Mouse (Mus musculus): Measurements from ENCODE around the gene Astl.

GRCm38 (mm10) chr2:127394606-127395161 lies 56.2 kb downstream of the Astl start:
- no peak for TF ChIP-seq NRF1 (IDR thresholded peaks at IDR 0.05; ENCODE audit: insufficient read depth, low read depth, low read length, poor library complexity, severe bottlenecking)
- TF ChIP-seq MAZ (IDR thresholded peaks at IDR 0.05; ENCODE audit: low read depth, low read length): no peak
- no peak for TF ChIP-seq ZKSCAN1 (IDR thresholded peaks at IDR 0.05; ENCODE audit: low read depth, low read length)
- TF ChIP-seq USF1 (IDR thresholded peaks at IDR 0.05; ENCODE audit: low read depth, low read length): no peak
- no peak for TF ChIP-seq SMC3 (IDR thresholded peaks at IDR 0.05; ENCODE audit: low read depth, low read length)
- TF ChIP-seq EP300 (IDR thresholded peaks at IDR 0.05; ENCODE audit: low read depth in 1 of 2, low read length in 2 of 2): no peak
- TF ChIP-seq CTCF (IDR thresholded peaks at IDR 0.05 in 2 of 3, conservative IDR thresholded peaks at IDR 0.05 in 1 of 3; ENCODE audit: control insufficient read depth in 1 of 3, insufficient read depth in 1 of 3, low read depth in 2 of 3, low read length in 3 of 3, poor library complexity in 1 of 3, severe bottlenecking in 1 of 3): no peak
- no peak for TF ChIP-seq POLR2A (IDR thresholded peaks at IDR 0.05; ENCODE audit: control insufficient read depth in 1 of 2, insufficient read depth in 1 of 2, low read depth in 1 of 2, low read length in 2 of 2, poor library complexity in 1 of 2)
- no peak for TF ChIP-seq TCF12 (IDR thresholded peaks at IDR 0.05; ENCODE audit: low read depth, low read length)
- TF ChIP-seq MAX (IDR thresholded peaks at IDR 0.05; ENCODE audit: low read length): no peak
- TF ChIP-seq NELFE (IDR thresholded peaks at IDR 0.05; ENCODE audit: low read depth, low read length): no peak
- TF ChIP-seq RAD21 (IDR thresholded peaks at IDR 0.05; ENCODE audit: low read depth, low read length): no peak
- no peak for TF ChIP-seq ETS1 (IDR thresholded peaks at IDR 0.05; ENCODE audit: low read depth, low read length)
- TF ChIP-seq ZC3H11A (IDR thresholded peaks at IDR 0.05; ENCODE audit: low read depth, low read length): no peak
